Mouse (Mus musculus) mouse embryonic stem cell (cell line): ENCODE results near the gene Smad3.

Source experiments
- in situ Hi-C, 2 experiments: fragments of 300-500 bp; cut with MboI; formaldehyde crosslinking; loops; 1 replicate in 1 of 2; 3 replicates in 1 of 2; pipeline ENCODE4 v1.14.3; 2019 to 2020; ENCODE audit warnings: low sequenced_read_pairs in 2 of 2, low pct_unique_long_range_greater_than_20kb in 1 of 2, mixed read lengths in 1 of 2; ENCODE audit not compliant: unreplicated experiment in 1 of 2

Gene Smad3

DNA sequence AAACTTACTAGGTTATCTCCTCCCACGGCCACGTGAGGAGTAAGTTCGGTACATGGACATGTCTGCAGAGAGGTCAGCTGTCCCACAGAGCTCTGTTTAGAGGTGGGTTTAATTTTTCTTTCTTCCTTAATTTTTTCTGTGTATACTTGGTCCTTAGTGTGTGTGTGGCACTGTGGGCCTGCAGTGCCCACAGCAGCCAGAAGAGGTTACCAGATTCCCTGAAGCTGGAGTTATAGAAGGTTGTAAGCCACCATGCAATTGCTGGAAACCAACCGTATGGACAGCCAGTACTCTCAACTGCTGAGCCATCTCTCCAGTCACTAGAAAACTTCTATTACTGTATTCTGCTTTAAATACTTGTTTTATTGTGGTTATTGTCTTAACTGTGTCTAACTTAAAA, 125.7 kb downstream of the Smad3 start:
- in situ Hi-C loops, result no loop called here

DNA sequence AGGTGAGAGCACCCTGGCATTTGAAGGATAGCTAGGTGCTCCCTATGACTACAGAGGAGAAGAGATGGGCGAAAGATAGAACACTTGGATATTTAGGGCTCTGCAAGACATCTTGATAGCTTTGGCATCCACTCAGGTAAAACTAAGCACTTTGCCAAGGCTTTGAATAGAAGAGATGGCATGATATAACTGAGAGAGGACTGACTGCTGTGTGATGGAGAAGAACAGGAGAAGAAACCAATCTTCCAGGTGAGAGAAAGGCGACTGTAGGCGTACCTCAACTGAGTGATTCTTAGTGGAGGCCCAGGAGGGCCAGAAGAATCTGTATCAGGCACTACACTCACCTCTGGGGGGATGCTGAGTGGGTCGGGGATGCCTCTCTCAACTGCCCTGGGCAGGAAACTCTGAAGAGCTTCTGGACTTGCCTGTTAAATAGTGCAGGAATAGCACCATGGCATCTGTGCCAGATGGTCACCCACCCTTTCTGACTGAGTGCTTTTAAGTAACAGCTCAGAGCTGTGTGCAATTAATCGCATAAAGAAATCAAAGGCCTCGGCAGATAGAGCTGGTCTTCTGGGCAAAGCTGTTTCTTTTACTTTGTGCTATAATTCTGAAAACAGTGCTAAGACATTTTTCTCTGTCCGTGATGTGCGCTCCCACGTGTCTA, 132.6 kb downstream of the Smad3 start:
- in situ Hi-C loops, result no loop called here

DNA sequence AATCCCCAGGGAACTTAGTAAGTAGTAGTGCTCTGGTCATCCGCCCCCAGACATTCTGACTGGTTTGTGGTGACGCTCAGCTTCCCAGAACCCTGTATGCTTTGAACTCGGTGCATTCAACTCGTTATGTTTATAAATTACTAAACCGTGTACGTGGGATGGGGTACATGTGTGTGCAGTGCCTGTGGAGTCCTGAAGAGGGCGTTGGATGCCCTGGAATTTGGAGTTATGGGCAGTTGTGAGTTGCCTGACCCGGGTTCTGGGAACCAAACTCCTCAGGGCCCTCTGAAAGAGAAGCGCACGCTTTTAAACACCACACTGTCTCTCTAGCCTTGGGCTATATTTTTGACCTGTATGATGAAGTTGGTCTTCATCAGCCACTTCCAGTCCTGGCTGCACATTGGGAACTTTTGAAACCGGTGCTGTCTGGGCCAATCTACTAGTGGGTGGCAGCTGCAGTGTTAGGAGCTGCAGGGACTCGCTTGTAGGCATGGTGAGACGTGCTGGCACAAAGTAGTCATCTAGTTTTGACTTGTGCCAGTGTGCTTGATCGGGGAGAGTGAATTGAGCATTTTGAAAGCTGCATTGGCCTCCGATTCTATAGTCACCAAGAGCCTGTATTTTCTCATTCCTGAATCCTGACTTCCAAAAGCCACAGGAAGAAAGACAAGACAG, 133.8 kb downstream of the Smad3 start:
- in situ Hi-C loops, result no loop called here

DNA sequence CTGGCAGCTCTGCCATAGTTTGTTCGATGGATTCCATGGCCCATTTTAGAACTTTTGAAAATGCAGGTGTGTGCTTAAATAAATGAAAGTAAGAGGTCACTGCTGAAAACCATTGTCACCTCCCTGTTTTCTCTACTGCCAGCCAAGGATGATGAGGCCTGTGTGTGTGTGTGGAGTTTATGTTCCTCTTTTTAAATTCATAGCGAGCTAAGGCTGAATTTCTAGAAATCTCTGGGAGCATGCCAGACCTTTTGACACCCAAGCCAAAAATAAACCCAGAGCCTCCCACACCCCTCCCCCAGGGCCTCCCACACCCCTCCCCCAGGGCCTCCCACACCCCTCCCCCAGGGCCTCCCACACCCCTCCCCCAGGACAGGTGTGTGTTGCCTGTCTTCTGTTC, 139.8 kb downstream of the Smad3 start:
- in situ Hi-C loops, result no loop called here

DNA sequence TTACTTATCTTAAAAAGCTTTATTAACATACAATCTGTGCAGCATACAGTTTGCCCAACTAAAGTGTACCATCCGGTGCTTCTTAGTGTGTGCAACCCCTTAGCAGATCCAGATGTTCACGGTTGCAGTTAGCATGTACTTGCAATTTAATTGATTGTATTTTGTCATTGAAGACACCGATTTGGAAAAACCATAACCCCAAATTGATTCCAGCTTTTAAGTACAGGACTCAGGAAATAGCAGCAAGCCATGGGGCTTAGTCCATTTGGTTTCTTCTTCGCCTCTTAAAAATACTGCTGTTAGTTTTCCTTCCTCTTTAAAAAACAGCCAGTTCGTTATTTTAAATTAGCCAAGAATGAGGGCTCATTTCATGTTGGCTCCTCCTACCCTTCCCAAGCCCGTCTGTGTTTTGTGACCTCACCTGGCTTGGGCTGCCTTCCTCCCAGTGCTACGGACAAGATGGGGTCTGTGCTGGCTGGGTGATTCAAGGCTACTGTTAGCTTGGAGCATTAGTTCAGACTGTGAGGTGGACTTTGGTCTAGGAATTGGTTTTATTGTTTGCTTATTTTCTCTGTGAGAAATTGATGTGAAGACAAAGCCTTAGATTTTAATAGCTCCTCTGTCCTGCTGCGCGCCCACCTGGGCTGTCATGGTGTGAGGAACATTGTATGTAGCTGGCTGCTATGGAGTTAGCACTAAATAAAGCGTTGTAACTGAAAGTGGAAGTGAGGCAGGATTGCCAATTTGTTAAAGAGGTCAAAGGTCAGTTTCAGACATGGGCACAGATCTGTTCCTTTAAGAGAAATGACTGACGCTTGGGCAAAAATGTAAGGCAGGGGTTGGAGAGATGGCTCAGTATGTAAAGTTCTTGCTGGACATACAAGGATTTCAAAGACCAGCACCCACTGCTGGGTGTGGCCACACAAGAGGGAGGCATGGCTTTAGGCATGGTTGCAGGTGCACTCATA, 143.5 kb downstream of the Smad3 start:
- in situ Hi-C loops, result no loop called here

DNA sequence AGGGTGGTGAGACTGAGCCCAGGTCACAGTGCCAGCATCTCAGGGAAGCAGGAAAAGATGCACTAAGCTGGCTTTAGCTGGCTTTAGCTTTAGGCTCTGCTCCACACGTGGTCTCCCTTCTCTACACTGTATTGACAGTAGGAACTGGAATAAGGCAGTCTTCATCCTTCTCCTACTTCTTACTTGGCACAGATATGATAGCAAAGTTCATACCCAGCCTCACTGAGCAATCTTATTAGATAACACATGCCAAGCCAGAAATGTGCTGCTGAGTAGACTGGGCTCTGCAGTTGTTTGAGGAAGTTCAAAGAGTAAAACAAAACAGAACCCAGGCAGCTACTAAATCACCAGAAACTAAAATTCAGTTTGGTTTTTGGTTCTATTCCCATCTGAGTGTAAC, 144.2 kb downstream of the Smad3 start:
- in situ Hi-C loops, result no loop called here

DNA sequence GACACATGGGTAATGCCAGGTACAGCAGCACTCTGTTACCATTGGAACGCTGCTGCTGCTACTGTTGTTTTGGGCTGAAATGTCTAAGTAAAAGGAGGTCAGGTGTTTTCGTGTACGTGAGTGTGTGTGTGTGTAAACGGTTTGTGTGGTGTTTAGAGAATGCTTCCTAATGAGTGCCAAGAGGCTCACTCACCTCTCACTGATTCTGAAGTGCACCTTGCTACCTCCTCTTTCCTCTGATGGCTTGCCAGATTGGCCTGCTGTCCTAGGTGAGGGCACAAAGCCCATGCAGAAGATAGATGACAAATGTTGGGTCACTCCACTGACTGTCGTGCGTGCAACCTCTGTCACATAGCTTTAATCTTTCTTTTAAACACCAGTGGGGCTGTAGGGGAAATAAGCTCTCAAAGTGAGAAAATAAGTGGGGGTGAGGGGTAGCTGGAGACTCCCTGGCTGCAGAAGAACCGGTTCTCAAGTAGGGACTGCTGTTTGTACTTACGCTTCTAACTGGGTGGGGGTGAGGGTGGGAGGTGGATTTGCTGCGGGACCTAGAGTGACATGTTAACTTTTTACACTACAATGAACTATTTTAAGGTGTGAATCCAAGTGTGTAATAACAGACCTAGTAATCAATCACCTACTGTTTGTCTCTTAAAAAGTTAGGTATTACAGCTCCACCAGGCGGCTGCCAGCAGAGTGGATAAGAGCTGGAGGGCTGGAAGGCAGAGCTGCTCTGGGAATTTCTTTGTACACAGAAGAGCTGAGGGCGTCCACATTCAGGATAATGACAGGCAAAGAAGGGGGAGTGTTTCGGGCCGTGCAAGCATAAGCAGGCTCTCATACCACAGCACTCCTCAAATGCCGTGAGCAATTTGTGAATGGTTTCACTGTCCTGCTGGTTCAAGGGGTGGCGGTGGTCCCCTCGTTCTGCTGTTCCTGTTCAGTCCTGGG, 145.0 kb downstream of the Smad3 start:
- in situ Hi-C loops, result no loop called here

DNA sequence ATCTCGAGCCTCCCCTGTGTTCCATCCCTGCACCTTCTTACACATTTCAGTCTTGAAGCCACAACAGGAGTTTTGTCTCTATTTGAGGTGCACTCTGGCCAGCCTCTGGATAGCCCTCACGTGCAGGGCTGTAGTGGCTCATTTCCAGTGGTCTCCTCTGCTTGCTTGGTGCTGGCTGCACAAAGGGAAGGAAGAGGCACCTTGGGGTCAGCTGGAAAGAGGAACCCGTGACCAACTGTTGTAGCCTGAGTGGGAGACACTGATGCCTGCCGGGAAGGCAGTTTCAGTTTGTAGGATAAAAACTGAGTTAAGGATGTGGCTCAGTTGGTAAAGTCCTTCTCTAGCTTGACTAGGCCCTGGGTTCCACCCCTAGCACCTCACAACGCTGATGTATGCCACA, 145.8 kb downstream of the Smad3 start:
- in situ Hi-C loops, result no loop called here

DNA sequence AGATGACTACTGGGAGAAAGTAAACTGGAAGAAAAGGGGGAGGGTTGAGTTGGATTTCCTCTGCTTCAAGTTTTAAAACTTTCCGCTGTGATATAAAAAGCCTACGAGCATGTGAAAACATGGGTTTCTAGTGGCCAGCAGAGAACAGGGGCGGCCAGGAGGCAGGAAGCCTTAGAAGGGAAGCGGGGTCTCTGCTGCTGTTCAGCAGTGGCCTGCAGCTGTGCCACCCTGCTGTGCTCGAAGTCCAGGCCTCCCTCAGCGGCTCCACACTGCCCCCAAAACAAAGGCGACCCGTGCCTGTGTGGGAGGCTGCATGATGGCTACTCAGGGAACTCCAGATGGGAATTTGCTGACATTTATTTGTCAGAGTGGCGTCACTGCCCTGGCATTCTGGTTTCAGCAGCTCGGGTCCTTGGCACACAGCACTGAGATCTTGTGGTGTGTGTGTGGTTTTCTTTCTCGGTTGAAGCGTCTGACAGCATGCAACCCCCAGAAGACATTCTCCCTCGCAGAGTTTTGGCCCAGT, 146.9 kb downstream of the Smad3 start:
- in situ Hi-C loops, result no loop called here

DNA sequence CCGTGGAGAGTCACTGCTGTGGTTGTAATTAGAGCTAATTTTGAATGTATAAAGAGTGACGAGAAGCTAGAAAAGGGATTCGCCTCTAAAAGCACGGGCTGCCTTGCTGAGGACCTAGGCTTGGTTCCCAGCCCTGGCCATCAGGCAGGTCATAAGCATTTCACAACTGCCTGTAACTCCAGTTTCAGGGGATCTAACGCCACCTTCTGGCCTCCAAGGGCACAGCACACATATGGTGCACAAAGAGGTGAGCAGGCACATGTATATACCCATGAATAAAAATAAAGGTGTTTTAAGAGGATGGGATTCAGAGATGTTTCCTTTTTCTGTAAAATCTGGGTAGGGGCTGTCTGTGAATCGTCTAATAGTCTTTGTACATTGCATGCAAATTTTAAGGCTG, 147.6 kb downstream of the Smad3 start:
- in situ Hi-C loops, result no loop called here

DNA sequence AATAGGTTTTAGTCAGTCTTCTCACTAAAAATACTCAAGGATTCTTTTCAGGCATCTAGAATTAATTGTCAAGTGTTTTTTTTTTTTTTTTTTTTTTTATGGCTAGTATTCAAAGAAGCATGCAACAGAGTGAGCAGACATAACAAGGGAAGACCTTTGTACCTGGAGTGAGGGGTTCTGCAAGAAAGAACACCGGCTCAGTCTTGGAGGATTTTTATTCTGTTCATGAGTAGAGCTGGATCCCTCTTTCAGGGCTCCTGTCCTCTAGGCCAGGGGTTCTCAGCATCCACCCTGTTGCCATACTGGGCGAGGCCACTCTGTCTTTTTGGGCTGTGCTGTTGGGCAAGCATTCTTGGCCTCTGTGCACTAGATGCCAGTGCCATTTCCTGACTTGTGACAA, 148.0 kb downstream of the Smad3 start:
- in situ Hi-C loops, result no loop called here

DNA sequence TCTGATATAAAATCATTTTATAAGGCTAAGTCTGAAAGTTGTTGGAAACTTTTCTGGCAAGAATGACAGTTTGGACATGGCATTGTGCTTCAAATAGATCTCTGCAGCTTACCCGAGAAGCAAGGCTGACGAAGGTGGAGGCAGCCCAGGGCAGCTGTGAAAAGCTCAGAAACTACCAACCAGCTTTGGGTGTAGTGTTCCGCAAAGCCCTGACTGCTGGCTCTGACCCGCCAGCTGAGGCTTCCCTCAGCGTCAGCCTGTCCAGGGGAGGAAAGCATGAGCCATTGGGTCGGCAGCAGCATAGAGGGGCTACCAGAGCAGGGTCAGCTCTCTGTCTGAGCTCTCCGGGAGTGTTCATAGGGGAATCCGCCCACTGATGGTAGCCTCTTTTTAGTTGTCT, 148.5 kb downstream of the Smad3 start:
- in situ Hi-C loops, result no loop called here

DNA sequence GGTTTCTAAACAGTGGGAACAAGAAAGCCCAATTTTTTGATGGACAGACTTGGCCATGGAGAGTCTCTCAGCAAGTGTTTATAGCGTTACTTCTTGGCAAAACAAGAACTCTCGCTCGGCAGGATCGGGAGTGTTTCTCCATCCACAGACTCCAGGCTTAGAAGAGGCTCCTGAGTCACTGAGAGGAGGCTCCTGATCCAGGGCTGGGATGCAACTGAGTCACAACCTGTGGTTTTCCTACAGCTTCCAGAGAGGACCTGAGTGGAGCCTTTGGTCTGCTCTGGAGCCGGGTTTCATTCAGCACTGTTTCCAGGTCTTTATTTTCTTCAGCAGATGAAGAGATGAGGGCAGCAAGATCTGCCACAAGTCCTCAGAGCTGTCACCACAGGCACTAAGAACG, 149.8 kb downstream of the Smad3 start:
- in situ Hi-C loops, result no loop called here

DNA sequence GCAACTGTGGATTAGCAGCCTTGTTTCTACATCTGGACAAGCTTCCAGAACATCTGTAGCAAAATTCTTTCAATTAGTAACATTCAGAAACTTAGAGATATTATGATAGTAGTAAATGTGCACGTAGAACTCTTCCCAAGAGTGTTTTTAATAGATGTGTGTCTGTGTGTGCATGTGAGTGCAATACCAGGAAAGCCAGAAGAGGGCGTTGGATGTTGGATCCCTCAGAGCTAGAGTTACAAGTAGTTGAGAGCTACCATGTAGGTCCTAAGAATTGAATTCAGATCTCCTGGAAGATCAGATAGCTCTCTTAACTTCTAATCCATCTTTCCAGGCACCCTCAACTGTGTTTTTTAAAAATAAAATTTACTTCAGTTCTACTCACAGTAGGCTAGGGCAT, 151.2 kb downstream of the Smad3 start:
- in situ Hi-C loops, result no loop called here

DNA sequence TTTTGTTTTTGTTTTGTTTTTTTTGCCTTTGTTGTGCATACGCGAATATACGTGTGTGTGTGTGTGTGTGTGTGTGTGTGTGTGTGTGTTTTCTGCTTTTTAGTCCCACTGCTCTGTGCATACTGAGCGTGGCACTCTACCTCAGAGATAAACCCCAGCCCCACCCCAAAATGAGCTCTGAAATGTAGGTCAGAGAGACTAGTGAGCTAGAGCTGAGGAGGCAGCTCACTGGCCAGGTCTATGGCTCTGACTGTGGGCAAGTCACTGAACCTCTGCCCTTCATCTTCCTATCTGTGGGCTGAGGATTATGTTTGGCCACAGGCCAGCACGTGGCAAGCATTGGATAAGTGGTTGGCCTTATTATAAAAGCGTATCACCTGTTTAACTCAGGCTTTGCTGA, 153.9 kb downstream of the Smad3 start:
- in situ Hi-C loops, result no loop called here

DNA sequence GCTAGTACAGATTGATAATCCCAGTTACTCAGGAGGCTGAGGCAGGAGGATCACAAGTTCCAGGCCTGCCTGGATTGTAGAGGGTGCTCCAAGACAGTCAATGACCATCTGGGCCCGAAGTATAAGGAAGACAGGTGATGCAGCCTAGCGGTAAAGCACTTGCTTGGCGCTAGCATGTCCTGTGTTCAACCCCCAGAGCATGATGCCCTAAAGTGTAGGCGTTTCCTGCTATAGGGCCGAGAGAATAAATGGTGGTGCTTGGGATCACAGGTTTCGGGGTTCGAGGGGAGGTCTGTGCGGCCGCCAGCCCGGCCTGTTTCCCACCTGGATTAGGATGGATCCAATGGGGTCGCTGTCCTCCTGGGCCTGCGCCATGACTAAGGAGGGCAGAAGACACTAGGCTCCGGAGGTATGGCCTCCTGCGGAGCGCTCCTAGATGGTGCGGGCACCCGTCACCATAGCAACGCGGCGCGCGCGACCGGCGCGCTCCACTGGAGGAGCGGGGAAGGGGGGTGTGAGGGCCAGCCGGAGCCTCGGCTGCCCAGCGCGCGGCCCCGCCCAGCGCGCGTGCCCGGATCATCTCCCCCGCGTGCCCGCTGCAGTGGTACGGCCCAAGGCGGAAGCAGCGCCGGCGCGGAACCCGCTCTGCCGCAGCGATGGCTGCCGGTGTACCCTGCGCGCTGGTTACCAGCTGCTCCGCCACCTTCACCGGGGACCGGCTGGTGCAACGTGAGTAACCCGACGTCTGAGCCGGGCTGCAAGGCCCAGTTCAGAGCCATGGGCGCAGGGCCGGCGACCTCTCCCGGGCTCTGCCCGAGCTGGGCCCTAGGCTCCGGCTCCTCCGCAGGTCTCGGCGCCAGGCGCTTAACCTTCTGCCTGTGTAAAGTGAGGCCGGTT, 155.5 kb downstream of the Smad3 start, which contains the start of the genes Iqch and Aagab:
TSS of gene Iqch (minus strand) at position 451 of the 897 bp plus-strand sequence.
TSS of gene Aagab (plus strand) at position 618 of the 897 bp plus-strand sequence.
- in situ Hi-C loops, result no loop called here
